Mouse (Mus musculus): Measurements from ENCODE around the gene Onecut1.

DNA sequence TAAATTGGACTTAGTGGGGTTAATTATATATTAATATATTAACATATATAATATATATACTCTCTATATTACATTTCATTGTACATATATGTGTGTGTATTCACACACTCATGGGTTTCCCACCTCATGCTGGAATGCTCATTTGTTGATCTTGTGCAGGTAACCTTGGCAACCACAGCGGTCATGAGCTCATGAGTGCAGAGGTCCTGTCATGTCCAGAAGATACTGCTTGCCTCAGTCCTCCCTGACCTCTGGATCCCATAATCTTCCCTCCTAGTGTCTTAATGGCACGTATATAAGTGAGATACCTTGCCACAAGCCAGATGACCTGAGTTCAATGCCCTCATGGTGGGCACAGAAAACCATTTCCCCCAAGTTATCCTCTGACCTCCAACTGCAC, 16.0 kb downstream of the Onecut1 start:
- TF ChIP-seq CTCF (IDR thresholded peaks at IDR 0.05; ENCODE audit: extremely low read depth, insufficient read depth, insufficient read length, insufficient replicate concordance), result no peak
- TF ChIP-seq POLR2A (IDR thresholded peaks at IDR 0.05; ENCODE audit: low read depth, low read length), result no peak
